Mouse (Mus musculus) heart, postnatal 4 days (tissue): Measurements from ENCODE around the gene Lman2. TPM values are rescaled to one million over a fixed set of nuclear protein-coding genes. Genes with fewer than 3 reads are reported as not detected.

Experiments used
- DNase-seq: peaks from one replicate; pipeline ENCODE4 v3.0.0; 2021
- total RNA-seq, 2 experiments: library from RNA; stranded (reverse); gene quantifications; 2 replicates each; pipeline ENCODE4 v1.2.3; 2021

Gene Lman2
- total RNA-seq, 2 experiments from 2014 or later = 54.1 to 59.3 TPM

DNA sequence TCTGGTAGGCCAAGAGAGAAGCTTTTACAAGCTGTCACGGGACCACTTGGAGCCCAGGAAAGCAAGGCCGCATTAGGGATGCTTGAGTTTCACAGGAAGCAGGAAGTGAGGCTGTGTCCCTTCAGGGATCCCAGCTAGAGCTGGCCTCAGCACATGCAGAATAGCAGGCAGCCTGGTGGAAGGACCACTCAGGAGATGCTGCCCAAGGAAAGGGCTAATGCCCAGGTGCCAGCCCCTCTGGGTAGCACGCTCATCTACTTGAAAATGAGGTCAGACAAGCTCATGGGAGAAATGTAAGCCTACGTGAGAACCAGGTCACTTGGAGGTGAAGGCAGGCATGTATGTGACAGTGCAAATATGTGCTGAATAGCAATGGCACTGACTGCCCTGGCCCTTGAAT, 35.4 kb downstream of the Lman2 start:
- no peak for DNase-seq

- DNase-seq = no peak
Observed at GRCm38 (mm10) chr13:55325596-55325995, 37.0 kb downstream of the Lman2 start.

GRCm38 (mm10) chr13:55322130-55322825, 40.3 kb downstream of the Lman2 start:
- DNase-seq = peak; percentile 42

DNA sequence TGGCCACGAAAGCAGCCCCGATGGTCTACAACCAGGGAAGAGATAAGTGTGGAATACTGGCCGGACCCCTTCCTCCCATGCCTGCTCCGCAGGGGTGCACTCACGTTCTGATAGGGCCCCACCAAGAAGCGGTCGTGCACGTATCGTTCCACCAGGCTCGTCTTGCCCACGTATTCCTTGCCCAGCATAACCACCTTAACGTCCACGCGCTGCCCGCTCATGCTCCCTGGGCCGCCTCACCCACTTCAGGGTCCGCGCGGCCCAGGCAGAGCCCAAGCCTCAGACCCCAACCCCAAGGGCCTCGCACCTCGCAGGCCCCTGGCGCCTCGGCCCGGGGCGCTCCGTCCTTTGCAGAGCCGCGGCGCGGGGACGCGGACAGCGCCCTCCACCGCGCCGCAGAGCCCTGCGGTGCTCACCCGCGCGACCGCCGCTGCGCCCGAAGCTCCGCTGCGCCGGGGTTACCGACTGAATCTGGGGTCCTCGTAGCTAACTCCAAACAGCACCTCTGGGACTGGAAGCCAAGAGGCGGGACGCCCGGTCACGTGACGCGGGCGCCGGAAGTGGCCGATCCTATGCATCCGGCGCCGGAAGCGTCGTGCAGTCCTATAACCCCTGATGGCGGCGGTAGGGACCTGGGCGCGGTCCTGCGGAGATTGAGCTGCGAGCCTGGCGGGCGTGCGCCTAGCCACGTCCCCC, 41.0 kb downstream of the Lman2 start, which contains the start of gene Rab24:
Rab24 (minus strand) TSS at position 513 of the 696 bp plus-strand sequence.
- DNase-seq = peak; percentile 91

- DNase-seq = peak; percentile 27
Observed at GRCm38 (mm10) chr13:55319931-55320533, 42.6 kb downstream of the Lman2 start, which contains the start of gene Prelid1. Prelid1 (plus strand) TSS chr13:55320500.

- no peak for DNase-seq
Observed at GRCm38 (mm10) chr13:55318351-55318750, 44.2 kb downstream of the Lman2 start.

DNA sequence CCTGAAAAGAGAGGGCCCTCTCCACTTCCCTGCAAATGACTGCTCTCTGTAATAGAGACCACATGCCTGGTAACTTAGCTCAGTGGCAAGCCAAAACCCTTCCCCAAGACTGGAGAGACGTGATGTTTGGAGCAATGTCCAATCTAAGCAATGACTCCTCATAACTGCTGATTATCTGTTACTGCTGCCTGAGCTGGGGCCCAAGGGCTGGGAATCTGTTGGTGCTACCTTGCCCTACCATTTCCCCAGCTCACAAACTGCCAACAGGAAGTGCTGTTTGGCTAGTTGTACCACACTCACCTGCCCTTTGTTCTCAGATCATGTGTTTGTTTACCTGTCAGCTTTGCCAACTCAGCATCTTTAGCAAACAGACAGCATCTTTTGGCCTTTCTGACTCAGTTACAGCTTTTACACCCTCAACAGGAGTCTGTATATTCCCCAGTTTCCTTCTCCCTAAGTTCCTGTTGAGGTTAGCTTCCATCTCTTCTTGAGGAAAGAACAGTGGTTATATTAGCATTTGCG, 47.6 kb downstream of the Lman2 start:
- no peak for DNase-seq

GRCm38 (mm10) chr13:55313051-55313450, 49.5 kb downstream of the Lman2 start:
- no peak for DNase-seq

GRCm38 (mm10) chr13:55312028-55312630, 50.5 kb downstream of the Lman2 start:
- no peak for DNase-seq

DNA sequence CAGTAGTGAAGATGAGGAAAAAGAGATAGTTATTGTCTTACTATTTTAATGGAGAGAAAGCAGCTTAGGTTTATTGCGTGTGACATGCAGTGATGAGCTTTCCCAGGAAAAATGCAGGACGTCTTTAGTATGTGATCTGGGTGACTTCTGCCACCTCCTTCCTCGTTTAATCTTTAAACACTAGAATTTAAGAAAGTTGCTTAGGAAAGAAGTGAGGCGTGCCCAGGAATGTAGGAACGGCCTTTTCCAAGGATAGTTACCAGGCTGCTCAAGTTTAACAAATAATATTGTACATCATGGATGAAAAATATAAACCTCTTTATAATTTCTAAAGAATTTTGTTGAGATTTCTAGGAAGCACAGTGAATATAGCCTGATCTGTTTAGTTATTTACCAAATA, 61.7 kb downstream of the Lman2 start:
- DNase-seq = no peak

DNA sequence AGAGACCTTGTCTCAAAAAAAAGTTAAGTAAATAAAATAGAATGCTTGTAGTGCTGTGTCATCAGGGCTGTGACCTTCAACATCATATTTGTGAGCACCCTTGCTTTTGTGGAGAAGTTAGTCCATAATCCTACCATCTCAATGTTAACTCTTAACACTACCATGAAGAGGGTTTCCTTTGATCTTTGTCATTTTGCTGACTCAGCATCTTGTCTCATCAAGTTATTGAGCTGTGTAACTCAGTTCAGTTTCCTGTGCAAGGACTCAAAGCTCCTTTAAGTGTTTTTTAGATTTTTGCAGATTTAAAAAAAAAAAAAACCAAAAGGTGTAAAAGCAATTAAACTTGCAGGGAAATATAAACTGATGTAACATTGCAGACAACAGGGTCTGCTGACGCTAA, 65.8 kb downstream of the Lman2 start:
- no peak for DNase-seq

Other genes with a start within 250 kb of the Lman2 start
- gene Gm17617, start 229.2 kb downstream of the Lman2 start, total RNA-seq = not detected
- gene Fgfr4, start 210.1 kb downstream of the Lman2 start, total RNA-seq = 1 to 10 TPM in 1 of 2 experiments, under 1 TPM in 1; 0.61 to 1.3 TPM
- 100 to 1,000 TPM; 107 to 108 TPM for gene Nsd1, start 153.0 kb downstream of the Lman2 start, total RNA-seq
- gene Prelid1, start 42.3 kb downstream of the Lman2 start, total RNA-seq = 100 to 1,000 TPM; 157 to 172 TPM
- gene Rab24, start 40.8 kb downstream of the Lman2 start, total RNA-seq = 10 to 100 TPM; 39.5 to 39.9 TPM
- gene Mxd3, start 33.0 kb downstream of the Lman2 start, total RNA-seq = 10 to 100 TPM; 18.3 to 20.6 TPM
- under 1 TPM in 1 of 2 experiments, not detected in 1; 0.70 TPM for gene Rgs14, start 6.9 kb upstream of the Lman2 start, total RNA-seq
- gene Slc34a1, start 35.4 kb upstream of the Lman2 start, total RNA-seq = not detected
- gene Pfn3, start 52.4 kb upstream of the Lman2 start, total RNA-seq = not detected
- not detected for gene F12, start 64.0 kb upstream of the Lman2 start, total RNA-seq
- gene Grk6, start 82.3 kb upstream of the Lman2 start, total RNA-seq = 10 to 100 TPM; 29.9 to 31.1 TPM
- 1 to 10 TPM; 2.1 to 2.3 TPM for gene Prr7, start 101.5 kb upstream of the Lman2 start, total RNA-seq
- gene Dbn1, start 125.3 kb upstream of the Lman2 start, total RNA-seq = 10 to 100 TPM; 64.5 to 66.8 TPM
- gene Pdlim7, start 150.9 kb upstream of the Lman2 start, total RNA-seq = 100 to 1,000 TPM; 115 to 119 TPM
- 1 to 10 TPM; 1.0 to 1.1 TPM for gene Dok3, start 166.5 kb upstream of the Lman2 start, total RNA-seq
- gene Ddx41, start 173.9 kb upstream of the Lman2 start, total RNA-seq = 10 to 100 TPM; 16.9 to 18.5 TPM
- gene Fam193b, start 208.3 kb upstream of the Lman2 start, total RNA-seq = 10 to 100 TPM; 21.2 to 24.0 TPM
- gene Tmed9, start 210.9 kb upstream of the Lman2 start, total RNA-seq = 100 to 1,000 TPM; 116 to 121 TPM
- 10 to 100 TPM; 12.2 to 12.5 TPM for gene B4galt7, start 237.1 kb upstream of the Lman2 start, total RNA-seq